In the genomic region with DNA sequence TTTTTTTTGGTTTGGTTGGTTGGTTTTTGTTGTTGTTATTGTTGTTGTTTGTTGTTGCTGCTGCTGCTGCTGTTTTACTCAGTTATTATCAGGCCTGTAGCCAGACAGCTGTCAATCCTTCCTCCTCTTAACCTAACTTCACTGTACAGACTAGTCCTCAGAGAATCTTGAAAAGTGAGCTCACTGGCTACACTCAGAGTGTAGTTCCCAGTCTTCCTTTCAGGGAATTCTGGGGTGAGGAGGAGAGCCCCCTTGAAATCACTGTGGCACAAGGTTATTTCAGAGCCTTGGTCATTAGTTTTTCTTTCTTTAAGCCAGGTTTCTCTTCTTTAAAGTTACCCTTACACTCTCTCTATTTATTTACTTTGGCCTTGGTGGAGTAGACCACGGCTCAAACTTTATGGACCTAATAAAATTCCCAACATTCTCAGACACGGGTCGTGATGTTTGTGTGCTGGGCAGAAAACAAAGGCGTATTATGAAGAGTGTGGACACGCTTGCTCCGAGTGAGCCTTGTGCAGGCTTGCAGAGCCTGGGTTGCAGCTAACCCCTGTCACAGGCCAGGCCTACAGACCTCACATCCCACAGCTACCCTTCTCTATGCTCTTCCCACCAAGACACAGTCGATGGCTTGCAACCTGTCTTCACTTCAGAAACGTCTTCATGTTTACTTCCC, we compare ENCODE assay signal across 22 mouse cellular contexts.
DNase-seq lines count a peak whose midpoint lies in the region; ATAC-seq lines count a peak whose summit lies in the region.
"Had no signal": no experiment of that assay in that cellular context is flagged by ENCODE, and none has a peak within 500 bp of the region (broad histone marks: within the 10 kb centered on the region; RNA-seq: fewer than 3 reads in every experiment).

No protein-coding gene starts in this region.

- no peaks in the 10 kb centered on the region for H3K9me3 ChIP-seq in heart, embryonic 15.5 days (replicated peaks)
- no peaks in the 10 kb centered on the region for H3K9me3 ChIP-seq in heart, embryonic 11.5 days (replicated peaks; ENCODE audit: control insufficient read depth, low read length)
- no peaks in the 10 kb centered on the region for H3K9me3 ChIP-seq in midbrain, embryonic 11.5 days (ENCODE audit: control insufficient read depth, low read length)
- no peaks in the 10 kb centered on the region for H3K9me3 ChIP-seq in midbrain, embryonic 14.5 days (ENCODE audit: control insufficient read depth, low read length)
- H3K9me3 ChIP-seq: embryonic facial prominence, embryonic 13.5 days; heart, embryonic 10.5 days; hindbrain, embryonic 15.5 days; midbrain, embryonic 15.5 days; neural tube, embryonic 15.5 days had no signal

- no peak overlapping the region for H3K9ac ChIP-seq in heart, embryonic 15.5 days
- H3K9ac ChIP-seq in heart, embryonic 11.5 days (ENCODE audit: low read depth, low read length) = no peak overlapping the region
- H3K9ac ChIP-seq in midbrain, embryonic 11.5 days (ENCODE audit: low read length) = no peak overlapping the region
- no peak overlapping the region for H3K9ac ChIP-seq in midbrain, embryonic 14.5 days (replicated peaks; ENCODE audit: low read length)
- H3K9ac ChIP-seq: embryonic facial prominence, embryonic 13.5 days; hindbrain, embryonic 15.5 days; midbrain, embryonic 15.5 days; neural tube, embryonic 15.5 days had no signal

- peak overlapping the region; percentile 27; the same call in 1 of the 2 replicates for H3K27ac ChIP-seq in heart, embryonic 15.5 days
- H3K27ac ChIP-seq in heart, embryonic 11.5 days (ENCODE audit: low read depth, low read length) = no peak overlapping the region
- no peak overlapping the region for H3K27ac ChIP-seq in midbrain, embryonic 11.5 days (ENCODE audit: low read depth, low read length)
- no peak overlapping the region for H3K27ac ChIP-seq in midbrain, embryonic 14.5 days (replicated peaks; ENCODE audit: low read depth, low read length)
- H3K27ac ChIP-seq: embryonic facial prominence, embryonic 13.5 days; heart, embryonic 10.5 days; hindbrain, embryonic 15.5 days; left cerebral cortex, adult 2 months; midbrain, embryonic 15.5 days; neural tube, embryonic 15.5 days had no signal

- 68% methylated on average over 8 of the region's 8 CpGs for WGBS in heart, embryonic 15.5 days
- WGBS in heart, embryonic 11.5 days (ENCODE audit: insufficient replicate concordance) = 72% methylated on average over 8 of the region's 8 CpGs
- WGBS in midbrain, embryonic 11.5 days = 72% methylated on average over 8 of the region's 8 CpGs
- 76% methylated on average over 8 of the region's 8 CpGs for WGBS in midbrain, embryonic 14.5 days

- DNase-seq in midbrain, embryonic 11.5 days (ENCODE audit: low spot score, missing footprints) = peak; percentile 83
- DNase-seq in midbrain, embryonic 14.5 days = no peak
- peak; percentile 8 to 25 for DNase-seq in kidney, postnatal 4 days
- no peak for DNase-seq in layer of hippocampus, postnatal 25 days (ENCODE audit: extremely low spot score in 1 of 2, low spot score in 1 of 2)
- DNase-seq in cerebellum, postnatal 36 days = no peak
- DNase-seq: adrenal gland, adult 2 months; cerebellum, adult 8-10 months; heart, postnatal 36 days; left cerebral cortex, postnatal 4 days; right cerebral cortex, postnatal 14 days; spleen, adult 18-20 months; thymus, postnatal 36 days had no signal

- H3K4me3 ChIP-seq in heart, embryonic 15.5 days = no peak overlapping the region
- H3K4me3 ChIP-seq in heart, embryonic 11.5 days (ENCODE audit: low read depth, low read length) = no peak overlapping the region
- H3K4me3 ChIP-seq in midbrain, embryonic 11.5 days (ENCODE audit: low read depth, low read length) = no peak overlapping the region
- H3K4me3 ChIP-seq in midbrain, embryonic 14.5 days (replicated peaks; ENCODE audit: low read depth, low read length) = no peak overlapping the region
- H3K4me3 ChIP-seq: embryonic facial prominence, embryonic 13.5 days; heart, embryonic 10.5 days; hindbrain, embryonic 15.5 days; left cerebral cortex, adult 2 months; midbrain, embryonic 15.5 days; neural tube, embryonic 15.5 days had no signal

- 0 out of 2 replicates have a peak, but pooled peaks have one; percentile 35 for ATAC-seq in heart, embryonic 15.5 days (replicated peaks; ENCODE audit: insufficient number of reproducible peaks, insufficient read depth, low FRiP score, low read depth)
- no peak for ATAC-seq in heart, embryonic 11.5 days (replicated peaks; ENCODE audit: insufficient number of reproducible peaks, low FRiP score, low TSS enrichment)
- no peak for ATAC-seq in midbrain, embryonic 11.5 days (ENCODE audit: low FRiP score)
- ATAC-seq in midbrain, embryonic 14.5 days (ENCODE audit: low FRiP score, low TSS enrichment) = no peak
- ATAC-seq: intestine, postnatal 0 days; lung, postnatal 0 days; midbrain, embryonic 15.5 days had no signal

- no peaks in the 10 kb centered on the region for H3K4me1 ChIP-seq in heart, embryonic 15.5 days (replicated peaks)
- no peaks in the 10 kb centered on the region for H3K4me1 ChIP-seq in heart, embryonic 11.5 days (ENCODE audit: control insufficient read depth, insufficient read depth, low read length)
- 0 out of 2 replicates have a peak, but pooled peaks cover 3% of the 10 kb centered on the region for H3K4me1 ChIP-seq in midbrain, embryonic 11.5 days (ENCODE audit: control insufficient read depth, insufficient read depth, low read length)
- no peaks in the 10 kb centered on the region for H3K4me1 ChIP-seq in midbrain, embryonic 14.5 days (ENCODE audit: control insufficient read depth, insufficient read depth, low read length)
- H3K4me1 ChIP-seq: heart, embryonic 10.5 days; hindbrain, embryonic 15.5 days; midbrain, embryonic 15.5 days; neural tube, embryonic 15.5 days had no signal

- H3K4me2 ChIP-seq in heart, embryonic 15.5 days = no peak overlapping the region
- H3K4me2 ChIP-seq in heart, embryonic 11.5 days = no peak overlapping the region
- no peak overlapping the region for H3K4me2 ChIP-seq in midbrain, embryonic 11.5 days
- no peak overlapping the region for H3K4me2 ChIP-seq in midbrain, embryonic 14.5 days (ENCODE audit: low read length)
- H3K4me2 ChIP-seq: embryonic facial prominence, embryonic 13.5 days; hindbrain, embryonic 15.5 days; midbrain, embryonic 15.5 days; neural tube, embryonic 15.5 days had no signal

- no peaks in the 10 kb centered on the region for H3K36me3 ChIP-seq in heart, embryonic 15.5 days
- no peaks in the 10 kb centered on the region for H3K36me3 ChIP-seq in heart, embryonic 11.5 days (ENCODE audit: control insufficient read depth, insufficient read depth, low read length)
- H3K36me3 ChIP-seq in midbrain, embryonic 11.5 days (ENCODE audit: control insufficient read depth, insufficient read depth, low read length) = no peaks in the 10 kb centered on the region
- H3K36me3 ChIP-seq in midbrain, embryonic 14.5 days (ENCODE audit: control insufficient read depth, insufficient read depth, low read length) = no peaks in the 10 kb centered on the region
- H3K36me3 ChIP-seq: embryonic facial prominence, embryonic 13.5 days; heart, embryonic 10.5 days; hindbrain, embryonic 15.5 days; midbrain, embryonic 15.5 days; neural tube, embryonic 15.5 days had no signal

- no peaks in the 10 kb centered on the region for H3K27me3 ChIP-seq in heart, embryonic 15.5 days
- no peaks in the 10 kb centered on the region for H3K27me3 ChIP-seq in heart, embryonic 11.5 days (ENCODE audit: control insufficient read depth, insufficient read depth, low read length)
- H3K27me3 ChIP-seq in midbrain, embryonic 11.5 days (ENCODE audit: control insufficient read depth, insufficient read depth, low read length) = no peaks in the 10 kb centered on the region
- no peaks in the 10 kb centered on the region for H3K27me3 ChIP-seq in midbrain, embryonic 14.5 days (ENCODE audit: control insufficient read depth, insufficient read depth, low read length)
- H3K27me3 ChIP-seq: embryonic facial prominence, embryonic 13.5 days; hindbrain, embryonic 15.5 days; midbrain, embryonic 15.5 days; neural tube, embryonic 15.5 days had no signal

Comparison
In these comparisons a context has a peak if more than half of its experiments do, and no peak if none do; other contexts are left out.
1. DNase-seq: peak in midbrain, embryonic 11.5 days (single experiment) and kidney, postnatal 4 days (2 of 2); none in midbrain, embryonic 14.5 days (single experiment), layer of hippocampus, postnatal 25 days (0 of 2) and cerebellum, postnatal 36 days (0 of 2).